Mouse (Mus musculus): ENCODE data around the gene Sipa1l3. TPM values are rescaled to one million over a fixed set of nuclear protein-coding genes. Genes with fewer than 3 reads are reported as not detected.

Sipa1l3 gene
- polyA plus RNA-seq, 1 experiment from 2014 or later, result 14.8 TPM

- Histone ChIP-seq H3K36me3 (peaks cover 47% of the 10 kb centered on the region), H3K4me1 (replicated peaks) (no peaks in the 10 kb centered on the region), H3K4me3 (replicated peaks) (no peak overlapping the region), H3K27ac (no peak overlapping the region), H3K27me3 (no peaks in the 10 kb centered on the region), H3K4me2 (replicated peaks) (no peak overlapping the region), H3K9me3 (0 out of 2 replicates have a peak, but pooled peaks cover 5% of the 10 kb centered on the region), H3K9ac (replicated peaks) (no peak overlapping the region)
- no peak for ATAC-seq
- WGBS, result 91% methylated on average over 8 of the region's 8 CpGs
These were observed 118.0 kb downstream of the Sipa1l3 start for GRCm38 (mm10) chr7:29400451-29400850.

- ATAC-seq, result no peak
- H3K4me1 ChIP-seq (replicated peaks), result 0 out of 2 replicates have a peak, but pooled peaks cover 3% of the 10 kb centered on the region
- 95% methylated on average over 9 of the region's 9 CpGs for WGBS
- 0 out of 2 replicates have a peak, but pooled peaks cover 5% of the 10 kb centered on the region for H3K9me3 ChIP-seq
- no peak overlapping the region for H3K9ac ChIP-seq (replicated peaks)
- H3K27ac ChIP-seq, result no peak overlapping the region
- H3K4me3 ChIP-seq (replicated peaks), result no peak overlapping the region
- no peaks in the 10 kb centered on the region for H3K27me3 ChIP-seq
- peaks cover 61% of the 10 kb centered on the region for H3K36me3 ChIP-seq
- H3K4me2 ChIP-seq (replicated peaks), result no peak overlapping the region
These were observed 119.4 kb downstream of the Sipa1l3 start for GRCm38 (mm10) chr7:29399056-29399455.

- no peaks in the 10 kb centered on the region for H3K27me3 ChIP-seq
- no peaks in the 10 kb centered on the region for H3K9me3 ChIP-seq
- peaks cover 65% of the 10 kb centered on the region for H3K36me3 ChIP-seq
- ATAC-seq, result no peak
- no peak overlapping the region for H3K4me2 ChIP-seq (replicated peaks)
- 79% methylated on average over 3 of the region's 3 CpGs for WGBS
- no peak overlapping the region for H3K4me3 ChIP-seq (replicated peaks)
- H3K9ac ChIP-seq (replicated peaks), result no peak overlapping the region
- H3K4me1 ChIP-seq (replicated peaks), result 0 out of 2 replicates have a peak, but pooled peaks cover 3% of the 10 kb centered on the region
- no peak overlapping the region for H3K27ac ChIP-seq
These were observed 121.0 kb downstream of the Sipa1l3 start for GRCm38 (mm10) chr7:29397486-29397885.

- H3K36me3 ChIP-seq, result peaks cover 65% of the 10 kb centered on the region
- no peak overlapping the region for H3K4me3 ChIP-seq (replicated peaks)
- no peak overlapping the region for H3K9ac ChIP-seq (replicated peaks)
- 0 out of 2 replicates have a peak, but pooled peaks cover 5% of the 10 kb centered on the region for H3K4me1 ChIP-seq (replicated peaks)
- H3K9me3 ChIP-seq, result no peaks in the 10 kb centered on the region
- no peak overlapping the region for H3K27ac ChIP-seq
- no peak overlapping the region for H3K4me2 ChIP-seq (replicated peaks)
- no peak for ATAC-seq
- 94% methylated on average over 16 of the region's 16 CpGs for WGBS
- no peaks in the 10 kb centered on the region for H3K27me3 ChIP-seq
These were observed 121.5 kb downstream of the Sipa1l3 start for GRCm38 (mm10) chr7:29396943-29397340.

GRCm38 (mm10) chr7:29396216-29396942 is 122.1 kb downstream of the Sipa1l3 start:
- peaks cover 65% of the 10 kb centered on the region for H3K36me3 ChIP-seq
- H3K4me1 ChIP-seq (replicated peaks), result 0 out of 2 replicates have a peak, but pooled peaks cover 8% of the 10 kb centered on the region
- H3K4me2 ChIP-seq (replicated peaks), result no peak overlapping the region
- H3K4me3 ChIP-seq (replicated peaks), result no peak overlapping the region
- no peaks in the 10 kb centered on the region for H3K27me3 ChIP-seq
- 91% methylated on average over 12 of the region's 12 CpGs for WGBS
- H3K9ac ChIP-seq (replicated peaks), result no peak overlapping the region
- H3K27ac ChIP-seq, result no peak overlapping the region
- ATAC-seq, result no peak
- H3K9me3 ChIP-seq, result no peaks in the 10 kb centered on the region

GRCm38 (mm10) chr7:29395179-29395578 is 123.3 kb downstream of the Sipa1l3 start:
- H3K27ac ChIP-seq, result no peak overlapping the region
- no peaks in the 10 kb centered on the region for H3K9me3 ChIP-seq
- WGBS, result 78% methylated on average over 4 of the region's 4 CpGs
- ATAC-seq, result no peak
- H3K36me3 ChIP-seq, result peaks cover 56% of the 10 kb centered on the region
- no peaks in the 10 kb centered on the region for H3K27me3 ChIP-seq
- no peak overlapping the region for H3K4me2 ChIP-seq (replicated peaks)
- H3K9ac ChIP-seq (replicated peaks), result no peak overlapping the region
- no peak overlapping the region for H3K4me3 ChIP-seq (replicated peaks)
- H3K4me1 ChIP-seq (replicated peaks), result 0 out of 2 replicates have a peak, but pooled peaks cover 8% of the 10 kb centered on the region

- Histone ChIP-seq H3K27ac (no peak overlapping the region), H3K9me3 (no peaks in the 10 kb centered on the region), H3K27me3 (no peaks in the 10 kb centered on the region), H3K4me3 (replicated peaks) (no peak overlapping the region), H3K4me2 (replicated peaks) (no peak overlapping the region), H3K9ac (replicated peaks) (0 out of 2 replicates have a peak overlapping the region, but pooled peaks have one; percentile 3), H3K36me3 (peaks cover 39% of the 10 kb centered on the region), H3K4me1 (replicated peaks) (0 out of 2 replicates have a peak, but pooled peaks cover 8% of the 10 kb centered on the region)
- ATAC-seq, result no peak
- 93% methylated on average over 10 of the region's 10 CpGs for WGBS
These were observed 125.1 kb downstream of the Sipa1l3 start for GRCm38 (mm10) chr7:29393292-29393691.

- Histone ChIP-seq H3K4me3 (replicated peaks) (no peak overlapping the region), H3K27me3 (no peaks in the 10 kb centered on the region), H3K9ac (replicated peaks) (no peak overlapping the region), H3K36me3 (peaks cover 39% of the 10 kb centered on the region), H3K4me2 (replicated peaks) (no peak overlapping the region), H3K9me3 (no peaks in the 10 kb centered on the region), H3K27ac (no peak overlapping the region), H3K4me1 (replicated peaks) (0 out of 2 replicates have a peak, but pooled peaks cover 8% of the 10 kb centered on the region)
- 95% methylated on average over 3 of the region's 3 CpGs for WGBS
- no peak for ATAC-seq
These were observed 125.6 kb downstream of the Sipa1l3 start for GRCm38 (mm10) chr7:29392805-29393204.

- no peaks in the 10 kb centered on the region for H3K27me3 ChIP-seq
- H3K4me1 ChIP-seq (replicated peaks), result 0 out of 2 replicates have a peak, but pooled peaks cover 8% of the 10 kb centered on the region
- 80% methylated on average over 25 of the region's 25 CpGs for WGBS
- H3K27ac ChIP-seq, result peak overlapping the region; percentile 25; the same call in 1 of the 2 replicates
- ATAC-seq, result no peak
- no peak overlapping the region for H3K4me3 ChIP-seq (replicated peaks)
- H3K9ac ChIP-seq (replicated peaks), result no peak overlapping the region
- peaks cover 46% of the 10 kb centered on the region for H3K36me3 ChIP-seq
- no peaks in the 10 kb centered on the region for H3K9me3 ChIP-seq
- H3K4me2 ChIP-seq (replicated peaks), result no peak overlapping the region
These were observed 126.5 kb downstream of the Sipa1l3 start for GRCm38 (mm10) chr7:29391761-29392512.

GRCm38 (mm10) chr7:29391112-29391760 is 127.2 kb downstream of the Sipa1l3 start:
- H3K4me1 ChIP-seq (replicated peaks), result 0 out of 2 replicates have a peak, but pooled peaks cover 8% of the 10 kb centered on the region
- no peaks in the 10 kb centered on the region for H3K27me3 ChIP-seq
- no peak overlapping the region for H3K9ac ChIP-seq (replicated peaks)
- no peaks in the 10 kb centered on the region for H3K9me3 ChIP-seq
- H3K36me3 ChIP-seq, result peaks cover 45% of the 10 kb centered on the region
- no peak overlapping the region for H3K4me3 ChIP-seq (replicated peaks)
- no peak overlapping the region for H3K4me2 ChIP-seq (replicated peaks)
- 88% methylated on average over 15 of the region's 15 CpGs for WGBS
- ATAC-seq, result no peak
- no peak overlapping the region for H3K27ac ChIP-seq

- Histone ChIP-seq H3K4me2 (replicated peaks) (no peak overlapping the region), H3K27ac (no peak overlapping the region), H3K27me3 (no peaks in the 10 kb centered on the region), H3K4me1 (replicated peaks) (0 out of 2 replicates have a peak, but pooled peaks cover 6% of the 10 kb centered on the region), H3K4me3 (replicated peaks) (no peak overlapping the region), H3K9me3 (no peaks in the 10 kb centered on the region), H3K36me3 (peaks cover 42% of the 10 kb centered on the region), H3K9ac (replicated peaks) (no peak overlapping the region)
- 83% methylated on average over 10 of the region's 10 CpGs for WGBS
- no peak for ATAC-seq
These were observed 128.2 kb downstream of the Sipa1l3 start for GRCm38 (mm10) chr7:29390234-29390633.
